Mouse (Mus musculus): ENCODE measurements around the gene Ptpa. TPM values are rescaled to one million over a fixed set of nuclear protein-coding genes. Genes with fewer than 3 reads are reported as not detected.

Ptpa gene
- polyA plus RNA-seq, 1 experiment from 2014 or later = 142 TPM

DNA sequence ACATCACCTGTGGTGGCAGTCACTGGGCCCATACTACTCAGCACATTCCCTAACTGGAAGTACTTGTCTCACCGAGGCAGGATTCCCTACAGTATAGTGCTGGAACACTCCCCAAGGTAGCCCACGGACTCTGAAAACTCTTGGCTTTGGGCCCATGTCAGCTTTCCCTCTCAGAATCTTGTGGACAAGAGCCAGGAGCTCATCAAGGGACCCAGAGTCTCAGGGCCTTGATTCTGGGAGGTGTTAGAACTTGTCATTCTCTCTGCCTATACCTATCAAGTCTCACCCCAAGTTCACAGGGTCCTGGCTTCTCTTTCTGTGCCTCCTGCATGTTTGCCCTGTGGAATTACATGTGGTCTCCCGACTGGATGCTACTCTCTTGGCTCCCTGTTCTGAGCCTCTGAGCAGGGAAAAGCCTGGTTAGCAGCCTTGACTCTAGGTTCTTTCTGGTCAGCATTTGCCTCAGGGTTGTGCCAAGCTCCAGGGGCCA, 24.4 kb downstream of the Ptpa start:
- Histone ChIP-seq H3K36me3 (peaks cover 96% of the 10 kb centered on the region), H3K27ac (peak overlapping the region; percentile 85), H3K27me3 (no peaks in the 10 kb centered on the region), H3K4me3 (replicated peaks) (no peak overlapping the region), H3K9me3 (replicated peaks) (no peaks in the 10 kb centered on the region), H3K4me2 (no peak overlapping the region), H3K9ac (0 out of 2 replicates have a peak overlapping the region, but pooled peaks have one; percentile 14), H3K4me1 (replicated peaks) (peaks cover 65% of the 10 kb centered on the region)
- ATAC-seq (ENCODE audit: low read depth) (no peak), DNase-seq (no peak)
- 79% methylated on average over 3 of the region's 3 CpGs for WGBS (ENCODE audit: insufficient replicate concordance)

DNA sequence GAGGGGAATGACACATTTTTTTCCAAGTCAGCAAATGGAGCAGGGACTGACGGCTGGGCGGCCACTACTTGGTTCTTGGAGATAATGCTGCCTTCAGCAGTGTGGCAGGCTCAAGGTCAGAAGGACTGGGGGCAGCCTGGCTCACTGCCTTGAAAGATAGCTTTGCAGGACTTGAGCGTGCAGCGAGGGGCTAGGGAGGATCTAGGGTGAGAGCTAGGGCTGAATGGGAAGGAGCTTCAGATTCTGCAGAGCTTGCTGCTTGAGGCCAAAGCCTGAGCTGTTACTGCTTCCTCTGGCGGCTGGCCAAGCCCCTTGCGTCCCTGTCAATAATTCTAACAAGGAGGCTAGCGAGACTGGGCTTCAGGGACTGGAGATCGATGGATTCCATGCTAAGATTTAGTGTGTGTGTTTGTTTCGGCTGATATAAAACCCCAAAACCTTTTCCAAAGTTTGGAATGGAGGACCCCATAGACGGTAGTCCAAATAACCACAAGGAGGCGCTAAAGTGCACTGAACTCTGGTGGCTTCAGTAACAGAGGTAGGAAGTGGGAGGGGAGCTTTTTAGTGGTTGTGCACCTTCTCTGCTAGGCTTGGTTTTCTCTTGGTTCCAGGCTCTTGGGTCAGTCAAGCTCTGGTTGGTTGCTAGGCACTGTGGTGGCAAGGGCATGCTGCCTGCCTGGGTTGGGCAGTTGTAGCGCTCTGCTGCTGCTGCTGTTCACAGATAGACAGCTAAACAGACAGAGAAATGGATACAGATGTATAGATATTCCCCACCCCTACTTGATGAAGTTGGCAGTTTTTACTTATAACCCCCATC, 25.1 kb downstream of the Ptpa start:
- no peaks in the 10 kb centered on the region for H3K9me3 ChIP-seq (replicated peaks)
- DNase-seq (no peak), ATAC-seq (ENCODE audit: low read depth) (peak; percentile 30)
- H3K4me1 ChIP-seq (replicated peaks) = peaks cover 64% of the 10 kb centered on the region
- 0 out of 2 replicates have a peak overlapping the region, but pooled peaks have one; percentile 3 for H3K4me3 ChIP-seq (replicated peaks)
- WGBS (ENCODE audit: insufficient replicate concordance) = 28% methylated on average over 12 of the region's 12 CpGs
- peak overlapping the region; percentile 85 for H3K27ac ChIP-seq
- no peaks in the 10 kb centered on the region for H3K27me3 ChIP-seq
- H3K4me2 ChIP-seq = peak overlapping the region; percentile 51; the same call in 1 of the 2 replicates
- H3K9ac ChIP-seq = 0 out of 2 replicates have a peak overlapping the region, but pooled peaks have one; percentile 14
- peaks cover 97% of the 10 kb centered on the region for H3K36me3 ChIP-seq

GRCm38 (mm10) chr2:30441518-30442497, 26.0 kb downstream of the Ptpa start:
- Histone ChIP-seq H3K4me1 (replicated peaks) (peaks cover 65% of the 10 kb centered on the region), H3K9me3 (replicated peaks) (no peaks in the 10 kb centered on the region), H3K4me2 (peak overlapping the region; percentile 51), H3K9ac (peak overlapping the region; percentile 40), H3K27me3 (no peaks in the 10 kb centered on the region), H3K4me3 (replicated peaks) (peak overlapping the region; percentile 18), H3K27ac (peak overlapping the region; percentile 85), H3K36me3 (peaks cover 99% of the 10 kb centered on the region)
- ATAC-seq (ENCODE audit: low read depth) (no peak), DNase-seq (no peak)
- 46% methylated on average over 15 of the region's 15 CpGs for WGBS (ENCODE audit: insufficient replicate concordance)

DNA sequence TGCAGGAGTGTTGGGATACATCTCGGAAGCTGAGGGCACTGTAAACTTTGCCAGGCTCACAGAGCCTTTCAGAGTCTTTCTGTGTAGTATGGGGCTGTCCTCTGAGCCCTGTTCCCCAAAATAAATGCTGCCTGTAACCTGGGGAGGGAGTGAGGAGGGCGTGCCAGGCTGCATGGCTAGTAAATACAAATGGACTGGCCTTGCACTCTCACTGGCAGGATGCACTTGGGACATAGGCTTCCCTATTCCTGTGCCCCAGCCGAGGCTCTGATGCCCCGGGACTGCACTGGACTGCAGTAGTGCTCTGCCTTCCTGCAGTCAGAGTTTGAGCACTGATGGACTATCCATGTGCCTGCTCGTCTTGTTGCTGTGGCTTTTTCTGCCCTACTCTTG, 26.7 kb downstream of the Ptpa start:
- peaks cover 99% of the 10 kb centered on the region for H3K36me3 ChIP-seq
- H3K4me1 ChIP-seq (replicated peaks) = peaks cover 65% of the 10 kb centered on the region

GRCm38 (mm10) chr2:30443281-30443680, 27.4 kb downstream of the Ptpa start:
- H3K27me3 ChIP-seq = no peaks in the 10 kb centered on the region
- no peaks in the 10 kb centered on the region for H3K9me3 ChIP-seq (replicated peaks)
- peaks cover 99% of the 10 kb centered on the region for H3K36me3 ChIP-seq
- H3K4me2 ChIP-seq = no peak overlapping the region
- WGBS (ENCODE audit: insufficient replicate concordance) = 79% methylated on average over 4 of the region's 4 CpGs
- no peak for DNase-seq
- no peak overlapping the region for H3K4me3 ChIP-seq (replicated peaks)
- H3K4me1 ChIP-seq (replicated peaks) = peaks cover 65% of the 10 kb centered on the region
- ATAC-seq (ENCODE audit: low read depth) = no peak
- H3K9ac ChIP-seq = no peak overlapping the region
- peak overlapping the region; percentile 0; the same call in 1 of the 2 replicates for H3K27ac ChIP-seq

More for the DNA sequence above, 26.7 kb downstream of the Ptpa start:
- WGBS (ENCODE audit: insufficient replicate concordance) = 71% methylated on average over 5 of the region's 5 CpGs
- H3K4me3 ChIP-seq (replicated peaks) = peak overlapping the region; percentile 18; the same call in 1 of the 2 replicates
- peak overlapping the region; percentile 40; the same call in 1 of the 2 replicates for H3K9ac ChIP-seq
- no peak for ATAC-seq (ENCODE audit: low read depth)
- H3K9me3 ChIP-seq (replicated peaks) = no peaks in the 10 kb centered on the region
- H3K27me3 ChIP-seq = no peaks in the 10 kb centered on the region
- H3K4me2 ChIP-seq = peak overlapping the region; percentile 51
- H3K27ac ChIP-seq = peak overlapping the region; percentile 85
- no peak for DNase-seq

- Histone ChIP-seq H3K36me3 (peaks cover 99% of the 10 kb centered on the region), H3K4me1 (replicated peaks) (peaks cover 65% of the 10 kb centered on the region), H3K9me3 (replicated peaks) (no peaks in the 10 kb centered on the region), H3K27me3 (no peaks in the 10 kb centered on the region), H3K4me3 (replicated peaks) (no peak overlapping the region), H3K4me2 (no peak overlapping the region), H3K27ac (peak overlapping the region; percentile 29), H3K9ac (no peak overlapping the region)
- ATAC-seq (ENCODE audit: low read depth) (no peak), DNase-seq (no peak)
- WGBS (ENCODE audit: insufficient replicate concordance) = 79% methylated on average over 5 of the region's 5 CpGs
Observed at GRCm38 (mm10) chr2:30444006-30444405, 28.2 kb downstream of the Ptpa start.

DNA sequence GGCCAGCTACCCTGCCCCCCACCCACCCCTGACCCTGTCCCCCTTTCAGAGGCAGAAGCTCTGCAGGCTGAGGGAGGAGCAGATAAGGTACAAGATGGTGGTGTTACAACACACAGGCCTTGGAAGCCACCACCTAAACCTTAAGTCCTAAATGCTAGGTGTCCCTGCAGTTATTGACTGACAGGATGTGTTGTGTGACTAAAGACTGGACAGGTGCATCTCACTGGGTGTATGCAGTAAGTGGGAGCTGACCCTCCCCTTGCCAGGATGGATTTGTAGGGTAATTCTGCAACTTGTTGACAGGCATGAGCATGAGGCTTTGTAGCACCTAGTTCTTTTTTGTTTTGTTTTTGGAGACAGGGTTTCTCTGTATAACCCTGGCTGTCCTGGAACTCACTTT, 28.6 kb downstream of the Ptpa start:
- no peak for DNase-seq
- peaks cover 99% of the 10 kb centered on the region for H3K36me3 ChIP-seq
- no peaks in the 10 kb centered on the region for H3K27me3 ChIP-seq
- no peak overlapping the region for H3K4me2 ChIP-seq
- H3K4me3 ChIP-seq (replicated peaks) = no peak overlapping the region
- no peak for ATAC-seq (ENCODE audit: low read depth)
- peaks cover 64% of the 10 kb centered on the region for H3K4me1 ChIP-seq (replicated peaks)
- H3K9ac ChIP-seq = no peak overlapping the region
- H3K27ac ChIP-seq = peak overlapping the region; percentile 29
- no peaks in the 10 kb centered on the region for H3K9me3 ChIP-seq (replicated peaks)

DNA sequence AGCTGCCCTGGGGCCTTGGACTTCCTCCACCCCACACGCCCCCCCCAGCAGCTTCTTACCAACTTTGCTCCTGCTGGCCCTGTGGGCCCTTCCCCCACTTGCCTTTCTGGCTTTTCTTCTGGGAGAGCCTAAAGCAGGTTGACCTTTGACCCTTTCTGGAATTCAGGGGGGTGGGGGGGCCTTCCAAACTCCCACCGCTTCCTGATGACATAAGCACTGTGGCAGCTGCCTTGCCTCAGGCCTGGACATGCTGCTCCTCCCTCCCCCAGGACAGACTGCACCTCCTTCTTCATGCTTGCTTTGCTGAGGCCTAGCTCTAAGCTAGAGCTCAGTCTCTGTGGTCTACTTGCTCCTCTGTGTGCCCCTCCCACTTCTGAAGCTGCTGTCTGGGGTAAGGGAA, 29.5 kb downstream of the Ptpa start:
- 87% methylated on average over 2 of the region's 2 CpGs for WGBS (ENCODE audit: insufficient replicate concordance)

DNA sequence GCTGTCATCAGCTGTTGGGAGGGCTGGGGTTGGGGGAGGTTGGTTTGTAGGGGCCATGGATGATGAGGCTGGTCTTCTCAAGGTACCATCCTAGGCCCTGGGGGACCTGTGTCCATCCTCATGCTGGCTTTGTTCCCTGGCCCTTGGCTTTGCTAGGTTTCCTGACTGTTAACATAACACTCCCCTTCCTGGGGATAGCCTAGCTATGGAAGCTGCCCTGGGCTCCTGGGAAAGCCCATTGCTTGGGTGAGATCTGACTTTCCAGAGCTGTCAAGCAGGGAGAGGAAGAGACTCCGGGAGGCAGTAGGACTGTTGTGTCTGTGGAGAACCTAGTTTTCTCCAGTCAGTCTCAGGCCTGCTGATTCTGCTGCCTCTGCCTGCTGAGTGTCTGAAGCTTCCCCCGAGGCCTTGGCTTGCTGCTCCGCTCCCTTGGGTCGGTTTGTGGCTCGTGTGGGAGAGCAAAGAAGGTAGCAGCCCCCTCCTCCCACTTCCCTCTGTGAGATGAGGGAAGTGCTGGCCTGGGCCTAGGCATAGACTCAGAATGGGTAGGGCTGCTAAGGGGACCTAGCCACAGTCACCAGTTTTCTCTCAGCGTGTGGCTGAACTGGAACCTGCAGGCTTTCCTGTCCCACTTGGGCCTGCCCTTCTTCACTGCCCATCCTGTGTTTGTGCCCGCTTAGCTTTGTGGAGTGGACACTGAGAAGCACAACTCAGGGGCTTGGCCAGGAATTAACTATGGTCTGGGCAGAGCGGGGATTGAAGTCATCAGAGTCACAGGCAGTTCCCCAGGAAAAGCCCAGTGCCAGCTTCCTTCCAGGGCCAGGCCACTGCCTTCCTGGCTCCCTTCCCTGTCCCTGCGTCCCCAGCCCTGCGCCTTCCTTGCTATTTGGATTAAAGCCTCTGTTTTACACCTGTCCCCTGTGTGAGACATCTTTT, 31.3 kb downstream of the Ptpa start:
- WGBS (ENCODE audit: insufficient replicate concordance) = 70% methylated on average over 10 of the region's 10 CpGs
- no peak overlapping the region for H3K9ac ChIP-seq
- no peak overlapping the region for H3K4me2 ChIP-seq
- peaks cover 94% of the 10 kb centered on the region for H3K36me3 ChIP-seq
- ATAC-seq (ENCODE audit: low read depth) (no peak), DNase-seq (no peak)
- no peak overlapping the region for H3K27ac ChIP-seq
- H3K4me1 ChIP-seq (replicated peaks) = peaks cover 39% of the 10 kb centered on the region
- H3K9me3 ChIP-seq (replicated peaks) = peaks cover 8% of the 10 kb centered on the region; the same call in 1 of the 2 replicates
- no peaks in the 10 kb centered on the region for H3K27me3 ChIP-seq
- no peak overlapping the region for H3K4me3 ChIP-seq (replicated peaks)

More for the DNA sequence above, 29.5 kb downstream of the Ptpa start:
- Histone ChIP-seq H3K9ac (no peak overlapping the region), H3K4me2 (no peak overlapping the region), H3K4me3 (replicated peaks) (no peak overlapping the region), H3K4me1 (replicated peaks) (peaks cover 55% of the 10 kb centered on the region), H3K27me3 (no peaks in the 10 kb centered on the region), H3K36me3 (peaks cover 99% of the 10 kb centered on the region), H3K9me3 (replicated peaks) (peaks cover 8% of the 10 kb centered on the region; the same call in 1 of the 2 replicates), H3K27ac (peak overlapping the region; percentile 68)
- peak; percentile 40 for ATAC-seq (ENCODE audit: low read depth)
- DNase-seq = no peak

- peaks cover 8% of the 10 kb centered on the region; the same call in 1 of the 2 replicates for H3K9me3 ChIP-seq (replicated peaks)
- no peak overlapping the region for H3K4me2 ChIP-seq
- H3K36me3 ChIP-seq = peaks cover 82% of the 10 kb centered on the region
- WGBS (ENCODE audit: insufficient replicate concordance) = 88% methylated on average over 7 of the region's 7 CpGs
- no peak overlapping the region for H3K9ac ChIP-seq
- peaks cover 27% of the 10 kb centered on the region for H3K4me1 ChIP-seq (replicated peaks)
- no peaks in the 10 kb centered on the region for H3K27me3 ChIP-seq
- H3K4me3 ChIP-seq (replicated peaks) = no peak overlapping the region
- H3K27ac ChIP-seq = no peak overlapping the region
- DNase-seq = no peak
- ATAC-seq (ENCODE audit: low read depth) = no peak
Observed at GRCm38 (mm10) chr2:30448371-30448770, 32.5 kb downstream of the Ptpa start.

Data from liver, embryonic 13.5 days (tissue).